Mouse (Mus musculus) embryonic fibroblast, embryonic 13.5 days (primary cell): Measurements from ENCODE around the gene Bpgm.

Source experiments
- CTCF ChIP-seq: IDR thresholded peaks from 2 replicates; pipeline ENCODE4 v1.5.1; 2011; ENCODE audit warnings: mild to moderate bottlenecking, control low read depth, low read length, moderate library complexity, borderline replicate concordance; ENCODE audit not compliant: insufficient read depth
- POLR2A ChIP-seq: IDR thresholded peaks from 2 replicates; pipeline ENCODE4 v1.6.1; 2011; ENCODE audit warnings: low read depth, mild to moderate bottlenecking, control low read depth, low read length, moderate library complexity

DNA sequence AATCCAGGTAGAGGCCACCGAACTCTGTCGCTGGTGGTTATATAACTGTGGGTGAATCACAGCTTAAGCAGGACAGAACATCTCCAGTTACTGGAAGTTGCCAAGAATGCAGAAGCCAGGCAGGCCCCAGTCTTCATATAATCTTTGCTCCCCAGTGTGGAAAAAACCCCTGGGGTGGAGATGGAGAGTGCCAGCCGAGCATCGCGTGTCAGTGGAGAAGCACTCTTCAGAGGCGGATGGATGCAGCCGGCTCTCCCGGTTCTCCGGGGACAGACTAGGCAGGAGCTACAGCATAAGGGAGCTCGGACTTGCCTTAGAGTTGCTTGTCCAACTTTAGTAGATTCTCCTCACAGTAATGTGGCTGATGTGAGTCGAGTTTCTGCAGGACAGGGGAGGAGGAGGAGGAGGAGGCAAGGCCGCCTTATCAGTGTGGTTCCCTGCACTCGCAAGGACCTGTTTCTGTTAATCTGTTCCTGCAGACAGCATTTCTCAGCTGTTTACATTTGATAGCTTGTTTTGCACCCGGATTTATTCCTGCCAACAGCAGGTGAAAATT, 10.1 kb downstream of the Bpgm start:
- TF ChIP-seq CTCF = no peak
- TF ChIP-seq POLR2A = no peak
